Mouse (Mus musculus): Measurements from ENCODE around the gene Zmat1.

DNA sequence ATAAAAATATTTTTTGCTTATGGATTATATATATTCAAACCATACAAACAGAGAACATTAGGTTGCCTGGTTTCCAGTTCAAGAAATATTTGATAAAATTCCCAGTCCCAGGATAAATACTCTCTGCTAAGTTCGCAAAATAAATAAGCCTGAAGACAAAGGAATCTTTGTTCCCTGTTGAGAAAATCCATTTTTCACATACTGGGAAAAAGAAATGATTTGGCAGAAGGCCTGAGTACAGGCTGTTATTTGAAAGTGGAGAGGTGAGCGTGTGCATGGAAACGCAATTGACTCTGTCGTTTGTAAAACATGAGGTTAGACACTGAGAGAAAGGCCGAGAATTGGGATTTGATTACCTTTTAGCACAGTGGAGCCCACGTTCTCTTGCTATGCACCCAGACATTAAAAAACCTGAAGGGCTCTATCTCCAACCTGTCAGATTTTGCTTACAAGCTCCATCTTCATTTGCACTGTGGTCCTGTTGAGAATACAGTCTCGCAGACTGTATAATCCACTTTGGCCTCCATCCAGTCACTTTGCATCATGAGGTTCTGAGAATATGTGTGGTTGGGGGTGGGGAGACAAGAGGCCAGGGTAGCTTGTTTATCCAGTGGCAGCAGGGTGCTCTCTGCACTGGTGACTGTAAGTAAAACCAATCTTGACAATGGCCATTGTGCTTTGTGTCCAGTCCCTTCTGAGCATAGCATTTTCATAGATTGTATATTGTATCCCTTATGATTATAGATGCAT, 85.2 kb downstream of the Zmat1 start:
- TF ChIP-seq POLR2A (IDR thresholded peaks at IDR 0.05; ENCODE audit: insufficient read depth, low read length) (no peak), CTCF (IDR thresholded peaks at IDR 0.05; ENCODE audit: low read depth, low read length) (no peak), EP300 (IDR thresholded peaks at IDR 0.05; ENCODE audit: insufficient read depth, low read depth, low read length) (no peak)

Data from ES-Bruce4 (cell line).